Mouse (Mus musculus) intestine, postnatal 0 days (tissue): ENCODE measurements around the gene Ift20. TPM values are rescaled to one million over a fixed set of nuclear protein-coding genes. Genes with fewer than 3 reads are reported as not detected.
A peak's percentile ranks its signal among the peaks of the same experiment; 100 is the strongest.

ENCODE experiments used
- ATAC-seq: fragments of 200-750 bp; cut with Nextera tagmentation; 2 replicates; pipeline ENCODE4 v1.8.0; 2017; ENCODE audit warnings: mild to moderate bottlenecking, moderate TSS enrichment, moderate library complexity
- H3K27ac ChIP-seq: fragments of 300-500 bp; sonication (generic); 2 replicates; pipeline ENCODE4 v1.5.1; 2014; ENCODE audit warnings: mild to moderate bottlenecking, low read depth, low read length, moderate library complexity
- H3K27me3 ChIP-seq: fragments of 300-500 bp; sonication (generic); replicated peaks from 2 replicates; pipeline ENCODE4 v1.6.1; 2014; ENCODE audit warnings: low read length, mixed read lengths; ENCODE audit not compliant: control insufficient read depth, insufficient read depth
- H3K36me3 ChIP-seq: fragments of 300-500 bp; sonication (generic); 2 replicates; pipeline ENCODE4 v1.6.1; 2014; ENCODE audit warnings: mild to moderate bottlenecking, moderate library complexity; ENCODE audit not compliant: control insufficient read depth, insufficient read depth
- H3K4me1 ChIP-seq: fragments of 300-500 bp; sonication (generic); replicated peaks from 2 replicates; pipeline ENCODE4 v1.6.1; 2014; ENCODE audit warnings: antibody characterized with exemption, low read length, mixed read lengths; ENCODE audit not compliant: control insufficient read depth, insufficient read depth
- H3K4me2 ChIP-seq: fragments of 300-500 bp; sonication (generic); replicated peaks from 2 replicates; pipeline ENCODE4 v1.6.1; 2014; ENCODE audit warnings: low read depth, mild to moderate bottlenecking, moderate library complexity
- H3K4me3 ChIP-seq: fragments of 300-500 bp; sonication (generic); 2 replicates; pipeline ENCODE4 v1.5.1; 2014; ENCODE audit warnings: low read depth, low read length
- H3K9ac ChIP-seq: fragments of 300-500 bp; sonication (generic); 2 replicates; pipeline ENCODE4 v1.6.1; 2014; ENCODE audit warnings: mild to moderate bottlenecking, low read depth, low read length
- H3K9me3 ChIP-seq: fragments of 300-500 bp; sonication (generic); 2 replicates; pipeline ENCODE4 v1.6.1; 2016; ENCODE audit warnings: mixed run types; ENCODE audit not compliant: control insufficient read depth
- CTCF ChIP-seq: sonication (generic); IDR thresholded peaks from 2 replicates; pipeline ENCODE4 v1.5.1; 2016; ENCODE audit warnings: low read depth, mild to moderate bottlenecking, control low read depth, antibody characterized with exemption, moderate library complexity
- WGBS: fragments of 180-500 bp; shearing (Covaris S2); extraction: QIAGEN DNeasy Blood & Tissue Kit; methylation state at CpG from one replicate; pipeline ENCODE4 v1.1.7; 2014; 5-methylcytosine and 5-hydroxymethylcytosine counted together
- polyA plus RNA-seq: library from polyadenylated mRNA; unstranded; fragments of >200 nt; fragmentation: Nextera tagmentation; extraction: Ambion mirVana; gene quantifications from 2 replicates; pipeline ENCODE4 v1.2.1, GENCODE M21; 2015

The Ift20 gene
- polyA plus RNA-seq, 1 experiment from 2014 or later: 221 TPM

DNA sequence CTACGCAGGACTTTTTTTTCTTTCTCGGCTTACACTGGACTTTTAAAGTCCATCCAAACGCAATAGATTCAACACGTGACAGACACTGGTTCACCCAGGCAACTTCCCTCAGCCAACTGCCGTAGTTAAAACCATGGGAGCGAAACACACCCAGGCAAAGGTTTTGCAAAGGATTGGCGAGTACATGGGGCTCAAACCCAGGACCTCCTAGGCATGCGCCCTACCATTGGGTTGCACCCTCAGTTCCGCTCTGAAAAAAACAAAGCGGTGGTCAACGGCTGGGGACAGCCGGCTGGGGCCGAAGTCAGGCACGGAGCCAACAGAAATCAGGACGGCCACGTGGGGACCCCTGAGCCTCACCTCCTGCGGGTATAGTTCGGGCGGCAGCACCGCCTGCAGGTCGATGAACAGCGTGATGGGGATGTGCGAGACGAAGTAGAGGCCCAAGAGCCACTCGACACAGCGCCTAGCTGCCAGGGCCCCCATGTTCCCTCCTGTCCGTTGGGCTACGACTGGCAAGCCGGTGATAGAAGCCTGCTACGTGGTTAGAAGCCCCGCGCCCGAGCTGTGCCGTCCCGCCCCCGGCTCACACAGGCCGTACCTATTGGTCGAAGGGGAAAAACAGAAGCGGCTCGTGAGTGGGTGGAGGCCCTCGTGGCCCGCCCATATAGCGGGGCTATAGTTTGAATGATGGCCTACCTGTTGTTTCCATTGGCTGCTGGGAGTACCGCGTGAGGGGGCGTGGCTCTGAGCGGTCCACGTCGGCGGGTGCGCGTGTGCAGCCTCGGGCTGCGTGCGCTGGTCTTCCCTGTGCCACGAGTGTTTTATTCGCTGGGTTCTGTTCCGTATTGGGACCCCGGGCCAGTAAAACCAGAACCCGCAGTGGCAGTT lies 14.3 kb downstream of the Ift20 start, which contains the start of gene Tmem97:
Tmem97 (minus strand) TSS at position 610 of the 891 bp plus-strand sequence.
- peak within 1 kb of the TSS; percentile 71 for H3K9ac ChIP-seq
- peak within 1 kb of the TSS; percentile 65 for H3K4me3 ChIP-seq
- WGBS: under 1% methylated on average over 60 of the region's 60 CpGs
- H3K27me3 ChIP-seq: no peaks in the 10 kb centered on the region
- no peaks in the 10 kb centered on the region for H3K9me3 ChIP-seq
- peak within 1 kb of the TSS; percentile 89 for H3K27ac ChIP-seq
- peak within 1 kb of the TSS; percentile 84 for H3K4me2 ChIP-seq
- ATAC-seq: peak; percentile 96
- peak; percentile 48 for TF ChIP-seq CTCF
- H3K4me1 ChIP-seq: 0 out of 2 replicates have a peak, but pooled peaks cover 8% of the 10 kb centered on the region
- H3K36me3 ChIP-seq: 0 out of 2 replicates have a peak, but pooled peaks cover 4% of the 10 kb centered on the region

- Histone ChIP-seq H3K4me1 (0 out of 2 replicates have a peak, but pooled peaks cover 13% of the 10 kb centered on the region), H3K4me3 (peak overlapping the region; percentile 65), H3K36me3 (no peaks in the 10 kb centered on the region), H3K9ac (no peak overlapping the region), H3K9me3 (no peaks in the 10 kb centered on the region), H3K4me2 (peak overlapping the region; percentile 84), H3K27me3 (no peaks in the 10 kb centered on the region), H3K27ac (no peak overlapping the region)
- ATAC-seq: no peak
- no peak for TF ChIP-seq CTCF
- 31% methylated on average over 6 of the region's 6 CpGs for WGBS
Observed at GRCm38 (mm10) chr11:78551059-78551398, 14.9 kb downstream of the Ift20 start.

DNA sequence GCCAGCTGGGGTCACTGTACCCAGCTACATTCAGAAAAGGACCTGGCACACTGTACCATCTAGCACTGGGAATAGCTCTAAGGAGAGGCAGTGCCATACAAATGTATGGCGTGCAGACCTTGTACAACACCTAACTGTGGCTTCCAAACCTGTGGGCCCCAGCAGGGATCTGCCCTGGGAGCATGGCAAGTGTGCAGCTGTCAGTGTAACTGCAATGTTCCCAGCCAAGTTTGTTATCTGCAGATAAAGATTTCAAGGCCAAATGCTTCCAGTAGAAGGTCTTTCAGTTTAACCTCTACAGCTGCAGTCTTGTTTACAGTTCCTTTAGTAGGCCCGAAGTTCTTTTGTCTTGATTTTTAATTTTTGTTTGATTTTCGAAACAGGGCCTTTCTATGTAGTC lies 19.5 kb downstream of the Ift20 start:
- Histone ChIP-seq H3K4me3 (no peak overlapping the region), H3K4me1 (0 out of 2 replicates have a peak, but pooled peaks cover 17% of the 10 kb centered on the region), H3K27ac (peak overlapping the region; percentile 64), H3K9ac (no peak overlapping the region), H3K4me2 (no peak overlapping the region), H3K36me3 (no peaks in the 10 kb centered on the region), H3K27me3 (no peaks in the 10 kb centered on the region), H3K9me3 (no peaks in the 10 kb centered on the region)
- TF ChIP-seq CTCF: no peak
- WGBS: 35% methylated on average over 3 of the region's 3 CpGs
- ATAC-seq: peak; percentile 11; the same call in 1 of the 2 replicates

- Histone ChIP-seq H3K36me3 (no peaks in the 10 kb centered on the region), H3K27ac (peak overlapping the region; percentile 64; the same call in 1 of the 2 replicates), H3K9ac (no peak overlapping the region), H3K4me3 (no peak overlapping the region), H3K4me1 (0 out of 2 replicates have a peak, but pooled peaks cover 17% of the 10 kb centered on the region), H3K27me3 (no peaks in the 10 kb centered on the region), H3K4me2 (no peak overlapping the region), H3K9me3 (no peaks in the 10 kb centered on the region)
- no peak for ATAC-seq
- TF ChIP-seq CTCF: no peak
- WGBS: 52% methylated on average over 4 of the region's 4 CpGs
Observed at GRCm38 (mm10) chr11:78556070-78556469, 19.9 kb downstream of the Ift20 start.

DNA sequence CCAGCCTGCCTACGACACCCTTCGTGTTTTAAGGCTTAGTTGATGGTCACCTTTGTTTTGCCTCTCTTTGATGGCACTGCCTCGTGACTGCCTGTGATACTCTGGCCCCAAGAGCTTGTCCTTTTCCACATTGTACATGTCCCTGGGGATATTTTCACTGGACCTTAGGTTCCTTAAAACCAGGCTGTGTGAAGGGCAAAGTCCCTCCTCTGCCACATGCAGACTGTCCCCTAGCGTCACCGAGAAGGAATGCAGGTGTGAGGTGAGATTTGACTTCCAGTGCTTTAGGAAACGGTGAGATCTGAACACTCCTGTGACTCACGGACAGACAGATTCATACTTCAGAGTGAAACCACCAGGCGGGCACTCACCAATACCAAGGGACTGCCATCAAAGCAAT lies 21.1 kb downstream of the Ift20 start:
- H3K9ac ChIP-seq: no peak overlapping the region
- no peak overlapping the region for H3K4me2 ChIP-seq
- no peaks in the 10 kb centered on the region for H3K36me3 ChIP-seq
- 37% methylated on average over 8 of the region's 8 CpGs for WGBS
- H3K4me1 ChIP-seq: 0 out of 2 replicates have a peak, but pooled peaks cover 14% of the 10 kb centered on the region
- peak; percentile 83 for TF ChIP-seq CTCF
- H3K9me3 ChIP-seq: no peaks in the 10 kb centered on the region
- no peak overlapping the region for H3K4me3 ChIP-seq
- H3K27me3 ChIP-seq: no peaks in the 10 kb centered on the region
- ATAC-seq: peak; percentile 34
- H3K27ac ChIP-seq: peak overlapping the region; percentile 28; the same call in 1 of the 2 replicates

DNA sequence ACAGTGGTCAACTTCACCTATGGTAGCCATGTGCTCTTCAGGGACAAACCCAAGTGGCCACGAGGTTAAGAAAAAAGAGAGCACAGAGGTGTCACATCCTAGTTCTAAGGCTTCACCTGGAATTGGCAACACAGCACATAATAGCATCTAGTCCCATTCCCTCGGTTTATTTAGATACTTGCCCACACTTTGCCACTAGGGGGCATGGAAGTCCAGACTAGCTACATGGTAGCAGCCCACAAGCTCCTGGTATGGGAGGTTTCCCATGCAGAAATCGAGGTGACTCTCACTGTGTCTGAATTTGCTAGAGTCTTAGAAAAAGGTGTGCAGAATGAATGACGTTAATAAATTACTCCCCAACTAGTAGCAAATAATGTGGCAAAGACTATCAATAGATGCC lies 24.3 kb downstream of the Ift20 start:
- ATAC-seq: peak; percentile 37; the same call in 1 of the 2 replicates
- 0 out of 2 replicates have a peak, but pooled peaks cover 8% of the 10 kb centered on the region for H3K4me1 ChIP-seq
- 12% methylated on average over 4 of the region's 4 CpGs for WGBS
- no peak overlapping the region for H3K27ac ChIP-seq
- H3K27me3 ChIP-seq: no peaks in the 10 kb centered on the region
- peak; percentile 93 for TF ChIP-seq CTCF
- no peak overlapping the region for H3K4me3 ChIP-seq
- no peaks in the 10 kb centered on the region for H3K9me3 ChIP-seq
- H3K4me2 ChIP-seq: no peak overlapping the region
- no peaks in the 10 kb centered on the region for H3K36me3 ChIP-seq
- H3K9ac ChIP-seq: no peak overlapping the region
